Mouse (Mus musculus) inflammation-experienced regulatory T-cells, adult 6 months (primary cell): ENCODE measurements around the gene Sgo2a. TPM values are rescaled to one million over a fixed set of nuclear protein-coding genes. Genes with fewer than 3 reads are reported as not detected.
"Not testable (repeated sequence)": the region's sequence is repeated elsewhere in the genome, so short reads cannot be mapped to it uniquely, and the experiment has no call there.

Experiments used
- ATAC-seq: one replicate; pipeline ENCODE4 v1.8.0; 2017
- polyA plus RNA-seq, 3 experiments: library from polyadenylated mRNA; unstranded; fragments of 100-300 nt; shearing (Covaris generic); gene quantifications; one replicate each; pipeline ENCODE4 v1.2.1; 2017

Sgo2a gene
- polyA plus RNA-seq, 3 experiments from 2014 or later, result 0.62 to 9.3 (median 1.6) TPM

DNA sequence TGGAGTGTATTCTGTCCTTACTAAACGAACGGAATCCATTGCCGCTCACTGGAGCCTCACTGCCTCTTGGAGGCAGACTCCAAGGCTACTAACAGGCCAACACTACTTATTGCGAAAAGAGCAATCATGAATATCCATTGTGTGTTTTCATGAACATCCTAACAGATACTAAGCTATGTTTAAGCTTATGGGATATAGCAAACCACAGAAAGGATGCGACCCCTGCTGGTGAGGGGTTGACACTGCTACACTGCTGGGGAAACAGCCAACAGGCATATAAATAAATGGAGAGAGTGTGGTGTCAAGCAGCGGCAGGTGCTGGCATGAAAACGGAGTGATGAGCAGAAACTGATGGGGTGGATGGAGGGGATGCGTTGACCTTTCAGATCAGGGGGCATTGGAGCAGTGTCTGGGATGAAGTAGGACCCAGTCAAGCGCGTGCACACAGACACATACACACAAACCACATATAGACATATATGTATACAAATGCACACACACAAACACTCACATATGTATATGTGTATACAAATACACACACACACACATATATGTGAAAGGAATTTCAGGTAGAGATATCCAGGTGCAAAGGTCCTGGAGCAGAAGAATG lies 35.5 kb downstream of the Sgo2a start:
- no peak for ATAC-seq

DNA sequence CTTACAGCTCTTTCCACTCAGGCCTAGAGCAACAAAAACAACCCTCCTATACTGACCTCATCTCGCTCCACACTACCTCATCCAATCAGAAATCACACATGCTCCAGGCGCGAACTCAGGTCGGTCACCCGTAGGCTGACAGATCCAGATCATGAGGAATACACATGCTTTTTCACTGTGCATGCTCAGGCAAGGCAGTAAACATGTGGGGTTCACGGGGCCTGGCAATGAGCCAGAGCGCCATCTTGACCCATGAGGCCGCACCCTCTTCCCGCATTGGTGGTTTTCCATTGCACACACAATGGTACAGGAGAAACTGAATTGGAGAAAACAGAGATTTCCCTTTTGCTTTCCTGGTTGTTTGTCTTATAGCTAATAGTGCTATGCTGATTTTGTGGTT lies 41.5 kb downstream of the Sgo2a start:
- not testable (repeated sequence) for ATAC-seq

DNA sequence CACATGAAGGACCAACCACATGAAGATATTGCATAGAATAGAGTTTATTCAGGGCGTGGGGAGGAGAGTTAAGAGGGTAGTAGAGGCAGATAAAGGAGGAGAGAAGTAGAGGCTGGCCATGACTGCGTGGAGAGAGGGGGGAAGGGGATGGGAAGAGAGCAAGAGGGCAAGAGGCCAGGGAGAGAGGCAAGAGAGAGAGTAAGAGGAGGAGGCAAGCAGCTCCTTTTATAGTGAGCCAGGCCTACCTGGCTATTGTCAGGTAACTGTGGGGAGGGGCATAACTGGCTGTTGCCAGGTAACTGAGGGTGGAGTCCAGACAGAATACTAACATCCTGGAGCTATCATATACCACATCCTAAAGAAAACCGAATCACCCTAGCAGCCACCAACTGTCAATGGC lies 49.3 kb downstream of the Sgo2a start:
- no peak for ATAC-seq

DNA sequence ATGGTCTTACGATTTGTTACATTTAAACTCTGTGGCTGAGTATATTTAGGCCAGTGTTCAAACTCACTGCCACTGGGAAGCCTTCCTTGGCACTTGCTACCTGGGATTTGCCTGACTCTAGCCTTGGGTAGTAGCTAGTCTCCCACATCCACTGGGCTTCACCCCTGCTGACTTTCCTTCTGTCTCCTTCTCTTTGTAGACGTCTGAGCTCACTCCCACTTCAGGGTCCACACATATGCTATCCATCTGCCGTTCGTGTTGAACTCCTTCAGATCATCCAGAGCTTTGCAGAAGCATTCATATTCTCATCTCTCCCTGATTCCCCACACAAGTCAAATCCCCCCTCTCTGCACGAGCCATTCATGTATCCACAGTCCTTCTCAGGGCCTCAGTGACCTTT lies 49.8 kb downstream of the Sgo2a start:
- ATAC-seq, result no peak

DNA sequence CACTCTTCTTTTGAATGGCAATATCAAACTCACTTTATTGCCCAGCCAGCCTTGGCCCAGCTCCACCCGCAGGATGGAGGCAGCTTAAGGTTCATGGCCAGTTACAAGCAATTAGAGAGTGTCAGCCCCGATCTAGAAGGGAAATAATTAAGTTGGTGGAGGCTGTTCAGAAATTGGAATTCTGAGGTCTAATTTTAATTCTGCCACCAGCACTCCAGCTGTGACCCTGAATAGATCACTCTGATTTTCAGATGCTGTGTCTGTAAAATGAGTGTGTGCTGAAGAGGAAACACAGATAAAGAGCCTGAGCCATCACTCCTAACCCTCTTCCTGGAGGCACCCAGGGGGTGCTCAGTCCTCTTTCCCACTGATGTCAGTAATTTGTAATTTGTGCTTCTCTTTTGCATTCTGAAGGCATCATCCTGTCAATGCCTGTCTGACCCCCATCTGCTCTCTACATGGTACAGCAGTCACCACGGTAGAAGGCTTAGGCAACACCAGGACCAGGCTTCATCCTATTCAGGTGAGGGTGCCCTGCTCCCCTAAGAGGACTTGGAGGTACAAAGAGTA lies 51.0 kb downstream of the Sgo2a start:
- no peak for ATAC-seq

DNA sequence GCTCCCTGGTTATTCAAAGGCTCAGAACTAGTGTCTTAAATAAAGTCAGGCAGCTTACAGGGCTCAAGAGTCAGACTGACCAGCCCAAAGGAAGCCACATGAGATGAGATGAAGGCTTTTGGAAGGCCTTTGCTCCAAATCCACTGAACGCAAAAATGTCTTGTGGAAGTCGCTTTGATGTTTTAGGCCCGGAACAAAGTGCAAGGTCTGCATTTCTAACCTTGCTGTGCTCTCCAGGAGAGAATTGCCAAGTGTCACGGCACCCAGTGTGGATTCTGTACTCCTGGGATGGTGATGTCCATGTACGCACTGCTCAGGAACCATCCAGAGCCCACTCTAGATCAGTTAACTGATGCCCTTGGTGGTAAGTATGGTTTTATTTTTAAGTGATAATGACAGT lies 53.4 kb downstream of the Sgo2a start:
- ATAC-seq, result no peak

DNA sequence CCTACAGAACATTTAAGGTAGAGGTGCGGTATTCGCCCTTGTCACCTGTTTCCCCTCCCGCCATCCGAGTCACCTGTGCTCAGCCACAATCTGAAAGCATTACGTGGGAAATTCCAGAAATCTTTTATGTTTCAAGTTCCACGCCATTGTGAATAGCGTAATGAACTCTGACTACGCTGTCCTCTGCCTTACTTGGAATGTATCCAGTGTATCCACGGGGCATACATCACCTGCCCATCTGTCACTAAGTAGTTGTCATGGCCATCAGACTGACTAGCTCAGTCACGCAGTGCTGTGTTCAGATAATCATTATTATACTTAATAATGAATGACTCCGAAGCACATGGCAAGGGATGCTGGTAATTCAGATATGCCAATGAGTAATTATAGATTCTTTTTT lies 59.8 kb downstream of the Sgo2a start:
- no peak for ATAC-seq

DNA sequence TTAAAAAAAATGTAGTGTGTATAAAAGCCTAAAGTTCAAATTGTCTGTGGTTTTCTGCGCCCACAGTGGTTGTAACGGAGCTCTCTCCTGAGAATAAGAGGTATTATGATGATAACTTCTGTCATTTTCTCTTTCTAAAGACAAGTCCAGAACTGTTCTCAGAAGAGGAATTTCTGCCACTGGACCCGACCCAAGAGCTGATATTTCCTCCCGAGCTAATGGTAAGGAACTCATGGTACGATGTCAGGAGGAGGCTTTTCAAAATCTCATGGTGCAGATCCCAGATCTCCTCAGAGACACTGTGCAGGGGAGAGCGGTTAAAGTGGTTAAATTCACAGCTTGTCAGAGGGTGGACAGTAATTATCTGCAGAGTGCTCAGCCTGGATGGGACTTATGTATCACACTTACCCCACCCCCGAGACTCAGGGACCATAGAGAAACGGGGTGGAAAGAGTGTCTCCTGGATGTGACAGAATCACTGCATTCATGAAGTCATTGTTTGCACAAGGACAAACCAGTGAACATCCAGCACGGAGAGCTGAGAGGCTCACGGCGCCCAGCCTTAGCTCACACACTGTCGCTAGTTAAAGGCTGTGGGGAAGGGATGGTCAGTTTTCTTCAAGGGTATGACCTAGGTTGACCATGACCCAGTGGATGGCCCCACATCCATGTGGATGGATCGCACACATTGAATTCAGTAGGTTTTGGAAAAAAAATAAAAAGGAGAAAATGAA lies 60.5 kb downstream of the Sgo2a start:
- ATAC-seq, result no peak

DNA sequence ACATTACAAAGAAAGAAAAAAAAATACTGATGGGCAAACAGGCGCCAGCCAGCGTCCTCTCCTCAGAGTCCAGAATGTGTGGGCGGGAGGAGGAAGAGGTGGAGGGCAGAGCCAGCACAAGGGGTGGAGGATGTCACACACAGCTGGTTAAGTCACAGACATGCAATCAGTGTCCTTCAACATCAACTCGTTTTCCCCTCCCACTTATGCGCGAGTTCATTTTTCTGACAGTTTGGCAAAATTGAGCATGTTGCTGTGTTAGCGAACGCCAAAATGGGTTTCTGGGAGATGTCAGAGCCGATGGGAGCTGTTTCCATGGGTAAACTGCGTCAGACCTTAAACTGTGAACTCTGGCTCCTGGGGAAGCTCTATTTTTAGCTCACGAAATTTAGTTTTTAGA lies 61.2 kb downstream of the Sgo2a start:
- ATAC-seq, result no peak

DNA sequence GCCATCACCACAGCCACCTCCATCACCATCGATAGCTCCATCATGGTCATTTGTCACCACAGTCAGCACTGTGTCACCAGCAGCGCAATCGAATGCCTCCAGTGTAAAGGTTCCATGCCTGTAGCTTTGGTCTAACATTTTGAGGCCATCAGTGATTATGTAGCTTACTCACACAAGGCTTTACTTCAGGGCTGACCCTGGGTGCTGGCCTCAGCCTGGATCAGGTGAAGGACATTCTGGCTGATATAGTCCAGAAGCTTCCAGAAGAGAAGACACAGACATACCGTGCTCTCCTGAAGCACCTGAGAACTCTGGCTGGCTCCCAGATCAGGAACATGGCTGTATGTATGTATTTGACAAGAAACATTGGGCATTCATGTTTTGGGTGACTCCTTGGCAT lies 63.1 kb downstream of the Sgo2a start:
- no peak for ATAC-seq

DNA sequence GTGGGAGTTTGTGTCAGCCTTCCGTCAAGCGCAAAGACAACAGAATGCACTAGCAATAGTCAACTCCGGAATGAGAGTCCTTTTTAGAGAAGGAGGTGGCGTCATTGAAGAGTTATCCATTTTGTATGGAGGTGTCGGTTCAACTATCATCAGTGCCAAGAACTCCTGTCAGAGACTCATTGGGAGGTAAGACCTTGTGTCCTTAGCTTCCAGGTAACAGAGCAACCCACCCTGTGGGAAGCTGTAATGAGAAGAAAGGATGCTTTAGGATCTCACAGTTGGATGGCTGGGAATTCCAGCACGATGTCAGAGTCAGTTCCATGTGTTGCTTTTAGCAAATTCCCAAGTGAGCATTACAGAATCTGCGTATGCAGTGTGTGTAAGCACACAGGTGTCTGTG lies 66.4 kb downstream of the Sgo2a start:
- no peak for ATAC-seq

DNA sequence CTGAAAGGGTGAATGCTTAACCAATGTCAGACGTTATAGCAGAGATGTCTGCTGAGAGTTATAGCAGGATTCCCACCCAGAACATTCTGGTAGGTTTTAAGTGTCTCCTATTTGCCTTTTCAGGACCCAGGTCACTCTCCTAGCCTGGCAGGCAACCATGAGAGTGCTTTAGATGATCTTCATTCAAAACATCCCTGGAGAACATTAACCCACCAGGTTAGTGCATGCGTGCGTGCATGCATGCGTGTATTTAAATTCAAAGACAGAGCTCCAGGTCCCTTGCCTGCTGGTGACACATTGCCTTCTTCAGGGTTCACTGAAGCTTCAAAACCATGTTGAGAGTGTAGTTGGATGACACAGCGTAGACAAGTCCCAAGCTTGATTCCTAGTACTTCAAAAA lies 69.4 kb downstream of the Sgo2a start:
- ATAC-seq, result no peak

DNA sequence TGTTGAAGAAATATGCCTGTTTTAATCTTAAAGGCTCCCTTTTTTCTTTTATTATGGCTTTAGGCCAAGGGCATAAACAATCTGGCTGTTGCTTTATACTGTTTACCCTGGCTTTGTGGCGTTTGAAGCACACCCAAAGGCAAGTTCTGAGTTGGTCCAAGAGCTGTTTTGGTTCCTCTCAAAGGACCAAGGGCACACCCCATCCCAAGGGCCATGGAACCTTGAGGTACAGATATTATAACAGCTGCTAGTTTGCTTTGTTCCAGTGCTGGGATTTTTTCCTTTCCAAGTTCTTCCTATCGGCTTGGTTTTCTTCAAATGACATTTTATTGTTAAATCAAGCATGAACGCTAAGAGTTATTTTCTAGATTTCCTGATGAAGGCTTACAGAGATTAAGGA lies 69.8 kb downstream of the Sgo2a start:
- no peak for ATAC-seq

DNA sequence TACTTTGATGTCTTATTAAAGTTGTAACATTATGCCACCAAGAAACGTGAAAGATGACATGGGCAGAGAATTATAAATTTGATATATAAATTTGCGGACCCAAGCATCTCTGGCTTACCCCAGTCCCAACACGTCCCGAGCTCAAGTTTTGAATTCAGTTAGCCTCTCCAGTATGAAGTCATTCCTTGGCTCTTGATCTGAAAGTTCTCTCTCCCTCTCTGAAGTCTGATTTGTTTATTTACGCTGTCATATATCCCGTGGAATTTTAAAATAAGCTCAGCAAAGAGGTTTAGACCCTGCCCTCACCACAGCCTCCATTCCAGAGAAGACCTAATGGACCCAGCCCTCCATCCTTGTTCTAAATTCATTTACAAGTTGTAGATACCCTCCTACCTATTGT lies 73.4 kb downstream of the Sgo2a start:
- no peak for ATAC-seq

DNA sequence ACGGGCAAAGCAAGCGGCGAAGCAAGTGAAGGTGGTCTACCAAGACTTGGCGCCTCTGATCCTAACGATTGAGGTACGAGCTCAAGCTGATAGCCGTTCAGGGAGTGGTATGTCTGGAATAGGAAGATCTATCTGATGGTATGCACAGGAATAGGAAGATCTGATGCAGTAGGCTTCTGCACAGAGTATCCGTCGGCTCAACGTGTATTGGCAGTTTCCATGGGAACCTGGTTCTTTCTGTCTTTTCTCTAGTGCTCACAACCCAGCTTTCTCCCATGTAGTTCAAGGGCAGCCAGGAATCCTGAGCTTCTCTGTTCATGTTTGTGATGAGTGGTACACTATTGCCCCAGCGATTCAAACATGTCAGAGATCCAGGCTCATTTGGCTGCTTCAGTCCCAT lies 74.3 kb downstream of the Sgo2a start:
- ATAC-seq, result no peak

DNA sequence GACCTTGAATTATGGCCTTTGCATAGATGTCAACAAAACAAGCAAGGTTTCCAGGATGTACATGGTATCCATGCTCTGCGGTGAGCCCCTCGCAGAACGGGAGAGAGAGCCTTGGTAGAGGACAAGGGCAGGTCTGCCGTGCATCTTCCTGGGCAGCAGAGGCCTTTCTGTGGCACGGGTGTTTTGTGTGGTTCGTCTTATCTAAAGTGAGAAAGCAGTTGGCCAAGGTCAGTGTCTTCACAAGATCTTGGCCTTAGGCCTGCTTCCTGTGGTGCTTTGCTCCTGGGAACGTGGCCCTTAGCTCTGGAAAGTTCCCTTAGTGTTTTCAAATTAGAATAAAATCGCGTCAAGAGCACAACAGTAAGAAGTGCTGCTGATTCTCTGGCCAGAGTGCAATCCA lies 75.2 kb downstream of the Sgo2a start:
- no peak for ATAC-seq

DNA sequence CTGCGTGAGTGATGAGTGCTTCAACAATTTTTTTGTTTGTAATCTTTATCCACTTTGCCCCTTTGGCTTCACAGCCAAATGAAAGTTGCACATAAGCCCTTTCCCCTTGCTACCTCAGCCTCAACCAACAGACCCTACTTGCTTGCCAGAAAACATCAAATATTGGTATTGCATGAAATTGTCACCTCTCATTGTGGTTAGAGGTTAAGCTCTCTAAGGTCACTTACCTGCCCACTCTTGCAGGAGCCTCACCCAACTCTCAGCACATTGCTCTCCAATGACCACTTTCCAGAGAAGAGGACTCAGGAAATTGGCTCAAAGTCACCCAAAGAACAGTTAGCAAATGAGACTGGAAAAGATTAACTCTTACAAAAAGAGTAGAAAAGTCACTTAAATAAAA lies 75.7 kb downstream of the Sgo2a start:
- no peak for ATAC-seq

DNA sequence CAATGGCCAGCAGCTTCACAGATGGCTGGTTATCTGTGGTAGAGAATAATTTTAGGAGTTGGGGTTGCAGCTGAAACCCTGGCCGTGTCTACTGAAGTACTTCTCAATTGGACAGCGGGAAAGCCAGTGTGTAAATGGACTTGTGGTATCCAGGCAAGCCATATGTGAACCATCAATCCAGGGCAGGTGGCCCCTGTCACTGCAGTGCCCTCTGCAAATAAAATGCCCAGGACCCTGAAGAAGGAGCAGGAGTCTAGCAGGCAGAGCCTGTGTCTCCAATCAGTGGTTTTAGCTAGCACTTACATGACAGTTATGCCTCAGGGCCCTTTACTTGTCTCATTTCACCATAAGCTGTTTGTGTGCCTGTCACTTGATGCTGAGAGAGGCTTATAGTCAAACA lies 76.6 kb downstream of the Sgo2a start:
- no peak for ATAC-seq

DNA sequence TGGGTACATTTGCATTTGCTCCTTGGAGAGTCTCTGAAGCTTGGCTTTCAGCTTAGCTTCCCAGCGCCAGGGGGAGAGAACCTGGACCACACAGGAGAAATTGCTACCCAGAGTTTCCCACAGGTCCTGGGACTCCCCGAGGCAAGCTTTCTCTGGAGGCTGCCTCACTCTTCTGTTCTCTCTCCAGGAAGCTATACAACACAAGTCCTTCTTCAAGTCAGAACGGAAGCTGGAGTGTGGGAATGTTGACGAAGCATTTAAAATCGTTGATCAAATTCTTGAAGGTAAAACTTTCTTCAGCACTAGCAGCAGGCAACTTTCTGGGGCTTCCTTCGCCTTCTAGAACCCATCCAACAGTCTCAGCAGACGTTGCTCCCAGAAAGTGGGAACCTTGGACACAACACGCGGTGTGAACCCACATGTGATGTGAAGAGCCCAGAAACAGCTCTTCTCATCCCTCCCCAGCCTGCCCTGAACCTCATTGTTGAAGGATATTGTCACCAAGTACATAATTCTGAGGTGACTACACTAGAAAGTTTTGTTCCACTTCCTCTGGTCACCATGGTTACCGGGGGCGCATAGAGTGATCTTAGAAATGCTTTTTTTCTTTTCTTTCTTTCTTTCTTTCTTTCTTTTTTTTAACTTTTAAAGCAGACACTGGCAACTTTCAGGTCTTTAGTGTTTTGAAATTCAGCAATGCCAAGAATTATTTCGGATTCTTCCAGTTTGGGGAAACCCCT lies 77.4 kb downstream of the Sgo2a start:
- no peak for ATAC-seq

DNA sequence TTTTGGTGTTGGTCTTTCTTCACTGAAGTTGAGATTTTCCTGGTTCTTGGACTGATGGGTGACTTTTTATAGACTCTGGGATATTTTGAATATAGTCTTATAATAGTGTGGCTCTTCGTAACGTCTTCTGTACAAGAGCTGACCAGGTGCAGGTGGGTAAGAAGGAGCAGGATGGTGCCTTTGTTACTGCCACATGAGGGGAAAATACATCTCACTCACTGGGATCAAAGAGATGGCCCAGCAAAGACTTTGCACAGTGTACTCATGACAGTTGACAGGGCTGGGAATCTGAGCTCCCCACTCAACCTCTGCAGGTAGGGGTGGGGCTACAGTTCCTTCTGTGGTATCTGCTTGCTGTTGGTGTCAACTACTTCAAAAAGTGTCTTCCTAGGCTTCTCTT lies 78.5 kb downstream of the Sgo2a start:
- no peak for ATAC-seq
